Mouse (Mus musculus): ENCODE measurements around the gene Klhl31.

The Klhl31 gene

DNA sequence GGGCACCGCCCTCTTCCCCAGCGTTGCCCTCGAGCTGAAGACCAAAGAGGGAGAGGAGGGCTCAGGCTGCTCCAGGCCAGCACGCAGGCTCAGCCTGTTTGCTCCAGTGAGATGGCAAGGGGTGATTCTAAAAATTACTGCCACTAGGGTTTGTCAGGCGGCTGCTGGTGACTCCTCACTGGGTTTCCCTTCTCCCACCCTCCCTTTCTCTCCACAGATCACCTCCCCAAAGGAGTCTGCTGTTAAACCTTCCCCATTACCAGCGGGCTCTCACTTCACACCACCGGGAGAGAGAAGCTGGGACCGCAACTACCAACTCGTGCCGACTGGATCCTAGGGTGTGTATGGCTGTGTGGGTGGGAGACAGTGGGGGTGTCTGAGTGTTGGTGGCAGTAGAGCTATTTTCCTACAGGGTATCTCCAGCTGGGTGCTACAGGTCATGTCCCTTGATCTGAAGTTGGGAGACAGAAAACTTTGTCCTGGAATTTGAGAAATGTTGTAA, at the start of gene Klhl31:
Klhl31 (plus strand) TSS at position 51 of the 502 bp plus-strand sequence.
- DNase-seq (ENCODE audit: low spot score in 2 of 2), result no peak

- DNase-seq (ENCODE audit: low spot score in 2 of 2), result peak; percentile 14 to 15
These were observed 49.3 kb upstream of the Klhl31 start for GRCm38 (mm10) chr9:77586806-77587591.

DNA sequence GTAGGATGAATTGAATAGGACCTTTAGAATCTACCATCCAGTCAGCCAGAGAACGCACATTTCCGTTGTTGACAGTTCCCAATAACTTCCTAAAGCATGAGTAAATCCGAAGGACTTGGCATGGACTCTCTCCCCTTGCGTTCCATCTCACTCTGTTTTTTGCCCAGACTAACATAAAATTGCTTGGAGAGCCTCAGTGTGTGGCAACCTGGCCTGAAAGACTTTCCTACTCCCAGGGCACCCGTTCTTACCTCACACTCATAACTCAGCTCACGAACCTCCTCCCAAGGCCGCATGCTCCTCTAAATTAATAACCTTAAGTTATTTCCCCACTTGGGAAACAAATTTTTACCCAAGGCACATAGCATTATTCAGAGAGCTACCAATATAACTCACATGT, 48.7 kb upstream of the Klhl31 start:
- no peak for DNase-seq (ENCODE audit: low spot score in 2 of 2)

GRCm38 (mm10) chr9:77589496-77589895, 46.8 kb upstream of the Klhl31 start:
- DNase-seq (ENCODE audit: low spot score in 2 of 2), result no peak

GRCm38 (mm10) chr9:77592423-77592822, 43.9 kb upstream of the Klhl31 start:
- no peak for DNase-seq (ENCODE audit: low spot score in 2 of 2)

DNA sequence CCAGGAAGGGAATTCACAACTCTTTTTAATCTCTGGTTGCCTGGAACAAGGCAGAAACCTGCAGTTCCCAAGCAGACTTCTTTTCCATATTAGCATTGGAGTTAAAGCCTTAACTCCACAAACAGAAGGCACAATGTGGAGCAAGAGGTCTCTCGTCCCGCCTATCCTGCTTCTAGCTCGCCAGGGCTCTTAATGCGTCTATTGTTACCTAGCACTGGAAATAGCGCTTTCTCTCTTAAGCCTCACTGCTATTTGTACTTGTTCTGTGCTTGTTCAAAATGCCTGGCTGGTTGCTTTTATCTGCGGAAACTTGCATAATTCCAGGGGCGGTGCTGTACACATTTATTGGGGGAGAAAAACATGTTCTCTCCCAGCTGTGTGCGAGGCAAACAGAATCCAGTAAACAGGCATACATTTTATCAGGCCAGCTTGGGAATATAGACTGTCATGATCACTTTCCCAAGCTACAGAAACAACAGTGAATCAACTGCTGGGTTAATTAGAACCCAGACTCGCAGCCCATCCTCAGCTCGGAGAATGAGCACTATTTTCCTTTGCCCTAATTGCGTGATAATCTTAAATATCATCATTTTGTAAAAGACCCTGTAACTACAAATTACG, 41.2 kb upstream of the Klhl31 start:
- DNase-seq (ENCODE audit: low spot score in 2 of 2), result peak in 1 of 2 experiments; percentile 13

- peak; percentile 36 to 68 for DNase-seq (ENCODE audit: low spot score in 2 of 2)
These were observed 39.9 kb upstream of the Klhl31 start for GRCm38 (mm10) chr9:77596355-77596754.

- no peak for DNase-seq (ENCODE audit: low spot score in 2 of 2)
These were observed 37.7 kb upstream of the Klhl31 start for GRCm38 (mm10) chr9:77598560-77598959.

GRCm38 (mm10) chr9:77602302-77603266, 33.7 kb upstream of the Klhl31 start:
- DNase-seq (ENCODE audit: low spot score in 2 of 2), result no peak

DNA sequence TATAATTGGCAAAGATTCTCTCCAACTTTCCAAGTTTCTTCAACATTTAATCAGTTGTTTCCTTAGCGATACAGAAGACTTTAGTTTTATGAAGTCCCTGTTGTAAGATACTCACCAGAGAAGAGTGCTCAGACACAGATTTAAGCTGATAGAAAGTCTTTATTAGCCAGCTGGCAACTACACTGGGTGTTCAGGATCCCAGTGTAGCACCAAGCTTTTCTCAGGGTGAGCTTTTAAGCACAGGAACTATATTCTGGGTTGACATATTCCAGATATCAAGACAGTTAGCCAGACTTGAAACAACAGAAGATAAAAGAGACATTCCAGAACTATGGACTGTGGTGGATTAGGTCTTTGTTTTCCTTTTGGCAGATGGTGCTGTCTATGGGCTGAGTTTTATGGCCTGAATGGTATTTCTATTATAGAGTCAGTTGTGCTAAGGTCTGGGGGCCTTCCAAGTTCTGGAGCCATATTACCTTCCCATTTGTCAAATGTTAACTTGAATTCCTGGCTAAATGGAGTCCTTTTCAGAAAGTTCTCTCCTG, 32.3 kb upstream of the Klhl31 start:
- no peak for DNase-seq (ENCODE audit: low spot score in 2 of 2)

GRCm38 (mm10) chr9:77607295-77607694, 29.0 kb upstream of the Klhl31 start:
- DNase-seq (ENCODE audit: low spot score in 2 of 2), result no peak

DNA sequence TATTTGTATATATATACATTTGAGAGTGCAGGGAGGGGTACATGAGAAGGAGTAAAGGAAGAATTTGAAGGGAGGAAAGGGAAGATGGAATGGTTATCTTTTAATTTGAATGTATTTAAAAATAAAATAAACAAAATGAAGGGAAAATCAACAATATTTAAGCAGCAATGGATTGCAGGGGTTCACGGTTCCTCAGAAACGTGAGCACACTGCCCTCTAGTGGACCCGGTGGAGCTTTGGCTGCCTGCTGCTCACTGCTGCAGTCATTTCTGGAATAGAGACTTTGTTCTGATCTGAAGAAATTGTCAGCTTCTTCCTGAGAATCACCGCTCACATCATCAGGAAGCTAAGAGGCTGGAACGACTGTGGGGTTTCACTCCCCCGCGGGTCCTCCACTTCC, 28.5 kb upstream of the Klhl31 start:
- DNase-seq (ENCODE audit: low spot score in 2 of 2), result no peak

GRCm38 (mm10) chr9:77610811-77611210, 25.5 kb upstream of the Klhl31 start:
- no peak for DNase-seq (ENCODE audit: low spot score in 2 of 2)

DNA sequence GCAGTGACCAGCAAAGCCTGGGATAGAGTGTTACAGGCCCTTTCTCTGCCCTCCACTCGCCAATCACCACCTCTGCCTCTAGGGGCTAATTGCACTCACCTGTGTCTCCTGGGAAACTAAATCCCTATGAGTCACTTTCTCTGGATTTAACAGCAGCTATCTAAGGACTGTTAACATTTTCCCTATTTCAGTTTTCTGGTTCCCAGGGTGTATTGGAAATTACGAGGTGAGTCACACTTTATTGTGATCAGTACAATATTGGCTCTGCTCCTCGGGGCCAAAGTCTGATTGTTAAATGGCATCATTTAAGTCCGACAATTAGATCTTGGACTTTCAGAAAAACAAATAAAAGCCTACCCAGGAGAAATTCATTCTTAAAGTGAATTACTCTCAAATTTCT, 24.0 kb upstream of the Klhl31 start:
- no peak for DNase-seq (ENCODE audit: low spot score in 2 of 2)

DNA sequence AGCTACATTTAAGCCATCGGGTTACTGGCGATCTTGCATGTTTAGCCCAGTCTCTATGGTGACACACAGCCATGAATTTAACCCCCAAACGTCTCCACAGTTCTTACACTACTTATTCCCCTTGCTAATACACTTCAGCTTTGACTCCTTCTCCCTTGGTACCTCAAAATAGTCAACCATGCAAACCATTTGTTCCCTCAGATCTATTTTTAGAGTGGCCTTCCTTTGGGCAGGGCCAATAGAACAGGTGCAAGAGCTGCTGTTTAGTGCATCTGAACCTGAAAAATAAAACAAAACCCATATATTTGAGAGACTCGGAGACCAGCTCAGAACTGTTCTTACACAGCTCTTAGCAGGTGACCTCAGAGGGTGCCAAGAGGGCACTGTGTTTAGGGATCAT, 20.4 kb upstream of the Klhl31 start:
- no peak for DNase-seq (ENCODE audit: low spot score in 2 of 2)

GRCm38 (mm10) chr9:77616796-77617195, 19.5 kb upstream of the Klhl31 start:
- DNase-seq (ENCODE audit: low spot score in 2 of 2), result no peak

DNA sequence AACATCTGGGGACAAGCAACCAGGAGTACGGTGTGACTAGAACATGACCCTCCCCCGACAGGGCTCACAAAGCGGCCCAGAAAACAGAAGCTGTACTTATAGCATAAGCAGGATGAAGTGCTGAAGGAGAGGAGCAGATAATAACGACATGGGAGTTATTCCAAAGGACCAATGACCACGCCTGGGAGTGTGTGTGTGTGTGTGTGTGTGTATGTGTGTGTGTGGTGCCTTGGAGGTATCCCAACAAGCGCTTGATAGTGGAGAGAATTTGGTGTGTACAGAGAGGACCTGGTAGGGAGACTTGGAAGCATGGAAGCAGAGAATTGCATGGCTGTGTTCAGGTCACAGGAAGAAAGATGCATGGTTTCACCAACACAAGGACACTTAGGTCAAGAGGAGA, 18.5 kb upstream of the Klhl31 start:
- no peak for DNase-seq (ENCODE audit: low spot score in 2 of 2)

DNA sequence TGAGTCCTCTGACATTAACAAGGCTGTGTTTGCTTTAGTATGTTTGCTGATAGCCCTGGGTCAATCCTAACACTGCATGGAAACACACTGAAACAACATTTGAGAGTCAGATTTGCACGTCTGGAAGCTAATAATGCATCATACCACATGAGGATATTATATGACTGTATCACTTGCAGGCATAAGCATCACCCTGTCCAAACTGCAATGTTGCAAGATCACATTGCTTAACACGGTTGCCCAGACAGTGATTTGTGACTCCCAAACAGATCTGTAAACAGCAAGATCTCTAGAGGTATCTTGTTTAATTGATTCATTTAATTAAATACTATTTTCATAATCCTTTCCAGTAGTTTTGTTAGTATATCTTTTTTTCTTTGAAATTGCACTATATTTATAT, 17.9 kb upstream of the Klhl31 start:
- no peak for DNase-seq (ENCODE audit: low spot score in 2 of 2)

DNA sequence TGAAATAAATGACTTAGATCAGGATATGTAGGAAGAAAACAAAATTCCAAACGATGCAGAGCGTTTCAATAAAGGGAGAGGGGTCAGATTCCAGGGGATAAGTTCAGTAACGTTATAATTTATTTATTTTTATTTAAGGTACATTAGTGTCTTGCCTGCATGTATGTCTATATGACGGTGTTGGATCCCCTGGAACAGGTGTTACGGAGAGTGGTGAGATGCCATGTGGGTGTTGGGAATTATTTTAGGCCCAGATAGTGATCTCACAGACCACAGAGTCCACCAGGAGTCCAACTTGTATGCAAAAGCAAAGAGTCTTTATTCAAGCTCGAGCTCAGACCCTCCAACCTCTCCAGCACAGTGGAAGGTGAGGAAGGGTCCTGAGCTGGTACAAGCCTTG, 16.2 kb upstream of the Klhl31 start:
- no peak for DNase-seq (ENCODE audit: low spot score in 2 of 2)

DNA sequence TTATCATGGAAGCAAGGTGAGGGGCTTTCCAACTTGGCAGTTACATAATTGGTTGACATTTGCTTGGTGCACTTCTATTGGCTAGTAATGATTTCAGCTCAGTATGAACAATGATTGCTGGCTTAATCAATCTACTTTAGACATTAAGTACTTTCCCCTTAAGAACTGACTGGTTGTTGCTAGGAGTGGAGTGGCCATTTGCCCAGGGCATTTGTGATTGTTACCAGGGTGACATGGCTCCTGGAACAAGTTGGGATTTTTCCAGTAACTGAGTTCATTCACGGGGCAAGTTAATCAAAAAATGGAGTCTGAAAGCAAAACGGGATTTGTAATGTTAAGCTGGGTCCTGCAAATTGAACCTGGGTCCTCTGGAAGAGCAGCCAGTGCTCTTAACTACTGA, 15.8 kb upstream of the Klhl31 start:
- no peak for DNase-seq (ENCODE audit: low spot score in 2 of 2)

GRCm38 (mm10) chr9:77622874-77623273, 13.4 kb upstream of the Klhl31 start:
- no peak for DNase-seq (ENCODE audit: low spot score in 2 of 2)
